Mouse (Mus musculus) T-cell, adult 2 months (primary cell): ENCODE data around the gene Bst1.

Source experiments
- DNase-seq: peaks from one replicate; pipeline ENCODE4 v3.0.0; 2022; ENCODE audit warnings: low spot score

Bst1 gene

DNA sequence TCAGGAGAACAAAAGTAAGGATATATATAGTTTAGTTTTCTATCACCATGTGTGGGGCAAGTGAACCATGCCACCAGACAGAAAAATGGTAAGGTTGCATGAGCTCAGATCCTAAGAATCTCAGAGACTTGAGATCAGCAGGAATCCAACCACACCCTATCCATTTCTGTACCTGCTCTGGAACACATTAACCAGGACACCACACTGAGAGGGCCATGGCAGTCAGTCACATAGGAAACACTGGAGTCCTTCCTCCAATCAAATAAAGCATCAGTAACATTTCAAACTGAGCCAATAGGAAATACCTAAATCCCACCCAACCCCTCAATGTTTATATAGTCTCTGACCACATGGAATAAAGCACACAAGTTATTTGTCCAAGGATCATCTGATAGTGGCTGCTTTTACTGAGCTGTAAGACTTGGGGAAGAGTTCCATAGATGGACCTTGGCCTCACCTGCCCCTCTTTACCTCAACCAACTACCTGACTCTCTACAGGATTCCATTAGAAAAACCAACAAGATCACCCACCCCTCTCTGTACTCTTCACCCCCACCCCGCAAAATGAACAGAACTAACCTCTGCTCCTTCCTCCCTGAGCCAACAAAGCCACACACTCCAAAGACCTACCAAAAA, 8.1 kb upstream of the Bst1 start:
- no peak for DNase-seq

DNA sequence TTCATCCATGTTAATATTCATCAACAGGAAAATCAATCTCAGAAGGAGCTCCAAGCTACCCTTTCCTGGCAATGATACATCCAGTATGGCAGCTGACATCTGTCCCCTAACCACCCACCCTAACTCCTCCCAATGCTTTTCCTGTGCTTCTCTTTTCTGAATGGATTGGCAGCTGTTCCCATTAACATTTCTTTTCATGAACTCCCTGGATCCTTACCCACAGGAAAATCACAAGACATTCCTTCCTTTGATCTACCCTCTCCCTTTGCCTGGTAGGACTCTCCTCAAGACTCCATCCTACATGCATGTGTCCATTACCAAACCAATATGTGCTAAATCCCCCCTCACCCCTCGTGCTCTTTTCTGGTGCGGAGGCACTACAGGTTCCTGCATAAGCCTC, 4.1 kb upstream of the Bst1 start:
- DNase-seq: no peak

DNA sequence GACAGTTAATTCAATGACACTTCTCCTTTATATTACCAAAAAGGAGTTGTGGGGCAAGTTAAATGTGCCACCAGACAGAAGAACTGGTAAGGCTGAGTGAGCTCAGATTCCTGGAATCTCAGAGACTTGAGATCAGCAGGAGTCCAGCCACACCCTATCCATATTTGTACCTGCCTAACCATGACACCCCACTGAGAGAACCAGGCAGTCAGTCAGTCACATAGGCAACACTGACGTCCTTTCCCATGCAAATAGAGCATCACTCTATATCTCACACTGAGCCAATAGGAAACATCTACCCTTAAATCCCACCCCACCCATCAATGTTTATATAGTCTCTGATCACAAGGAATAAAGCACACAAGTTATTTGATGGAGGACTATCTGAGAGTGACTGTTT, 2.9 kb upstream of the Bst1 start:
- DNase-seq: no peak

DNA sequence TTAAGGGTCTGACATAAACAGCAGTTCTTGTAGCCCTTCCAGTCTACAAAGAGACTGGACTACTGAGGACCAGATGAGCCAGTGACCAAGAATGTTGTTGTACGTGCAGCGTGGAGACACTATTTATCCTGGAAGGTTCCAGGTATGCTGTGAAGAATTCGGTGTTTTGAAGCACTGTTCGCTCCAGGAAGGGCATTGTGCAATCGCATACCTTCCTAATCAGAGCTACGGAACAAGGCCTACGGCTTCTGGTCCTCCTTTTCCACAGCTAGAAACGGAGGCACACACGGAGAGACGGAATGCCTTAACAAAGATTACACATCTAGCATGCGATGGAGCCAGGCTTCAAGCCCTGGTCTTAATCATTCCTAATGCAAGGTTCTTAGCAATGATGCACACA, 2.1 kb downstream of the Bst1 start:
- DNase-seq: no peak

- no peak for DNase-seq
These were observed 2.9 kb downstream of the Bst1 start, which contains the start of gene Fbxl5 for GRCm38 (mm10) chr5:43821538-43821937. Fbxl5 (minus strand) TSS chr5:43821638.

DNA sequence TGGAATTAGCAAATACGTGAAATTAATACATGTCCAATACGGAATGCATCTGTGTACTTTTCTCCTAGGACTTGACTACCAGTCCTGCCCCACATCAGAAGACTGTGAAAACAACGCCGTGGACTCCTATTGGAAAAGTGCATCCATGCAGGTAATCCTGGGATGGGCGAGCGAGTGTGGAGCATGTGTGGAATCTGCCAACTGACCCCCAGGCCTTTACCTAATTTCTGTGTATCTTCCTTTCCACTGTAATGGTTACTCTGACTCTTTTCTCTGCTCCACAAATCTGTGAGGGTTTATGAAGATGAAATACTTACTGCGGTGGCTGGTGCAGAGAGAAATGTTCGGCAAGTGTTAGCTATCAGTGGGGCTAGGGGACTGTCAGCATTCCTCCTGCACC, 3.5 kb downstream of the Bst1 start:
- DNase-seq: no peak

DNA sequence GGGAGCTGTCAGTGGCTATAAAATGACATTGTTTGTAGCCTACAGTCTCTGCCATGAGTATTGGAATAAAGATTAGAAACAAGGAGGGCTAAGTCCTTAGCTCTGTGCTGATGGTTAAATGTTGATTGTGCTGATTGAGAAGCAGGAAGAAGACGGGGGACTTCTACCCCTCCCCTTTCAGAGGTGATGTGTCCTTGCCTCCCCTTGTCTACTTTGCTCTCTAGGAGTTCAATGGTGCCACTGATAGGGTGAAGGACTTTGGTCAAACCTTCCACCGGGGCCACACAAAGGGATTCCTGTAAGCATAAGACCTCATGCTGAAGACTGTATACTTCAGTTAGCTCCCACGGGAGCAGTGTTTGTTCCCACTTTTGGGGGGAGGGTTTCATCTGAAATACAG, 4.1 kb downstream of the Bst1 start:
- no peak for DNase-seq

- peak; percentile 75 for DNase-seq
These were observed 5.9 kb downstream of the Bst1 start for GRCm38 (mm10) chr5:43824580-43824979.

DNA sequence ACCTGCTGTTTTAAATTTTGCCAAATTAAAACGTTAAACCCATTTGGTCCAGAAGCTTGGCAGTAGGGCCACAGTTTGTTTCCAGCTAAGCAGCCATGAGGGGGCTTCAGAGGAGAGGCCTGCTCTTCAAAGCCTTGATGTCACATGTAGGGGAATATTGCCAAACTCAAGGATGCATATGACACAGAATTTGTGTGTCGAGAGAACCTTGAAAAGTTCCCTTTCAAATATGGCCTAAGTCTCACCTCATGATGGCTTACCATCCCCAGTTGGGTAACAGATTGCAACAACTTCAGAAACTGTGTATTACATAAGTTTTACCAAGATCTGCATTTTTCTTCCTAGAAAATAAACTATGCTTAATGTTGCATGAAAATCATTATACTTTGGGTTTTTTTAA, 8.2 kb downstream of the Bst1 start:
- DNase-seq: no peak

- DNase-seq: no peak
These were observed 8.7 kb downstream of the Bst1 start for GRCm38 (mm10) chr5:43827366-43827765.

- no peak for DNase-seq
These were observed 17.9 kb downstream of the Bst1 start for GRCm38 (mm10) chr5:43836590-43836989.

- peak; percentile 27 for DNase-seq
These were observed 18.7 kb downstream of the Bst1 start for GRCm38 (mm10) chr5:43837372-43837771.

DNA sequence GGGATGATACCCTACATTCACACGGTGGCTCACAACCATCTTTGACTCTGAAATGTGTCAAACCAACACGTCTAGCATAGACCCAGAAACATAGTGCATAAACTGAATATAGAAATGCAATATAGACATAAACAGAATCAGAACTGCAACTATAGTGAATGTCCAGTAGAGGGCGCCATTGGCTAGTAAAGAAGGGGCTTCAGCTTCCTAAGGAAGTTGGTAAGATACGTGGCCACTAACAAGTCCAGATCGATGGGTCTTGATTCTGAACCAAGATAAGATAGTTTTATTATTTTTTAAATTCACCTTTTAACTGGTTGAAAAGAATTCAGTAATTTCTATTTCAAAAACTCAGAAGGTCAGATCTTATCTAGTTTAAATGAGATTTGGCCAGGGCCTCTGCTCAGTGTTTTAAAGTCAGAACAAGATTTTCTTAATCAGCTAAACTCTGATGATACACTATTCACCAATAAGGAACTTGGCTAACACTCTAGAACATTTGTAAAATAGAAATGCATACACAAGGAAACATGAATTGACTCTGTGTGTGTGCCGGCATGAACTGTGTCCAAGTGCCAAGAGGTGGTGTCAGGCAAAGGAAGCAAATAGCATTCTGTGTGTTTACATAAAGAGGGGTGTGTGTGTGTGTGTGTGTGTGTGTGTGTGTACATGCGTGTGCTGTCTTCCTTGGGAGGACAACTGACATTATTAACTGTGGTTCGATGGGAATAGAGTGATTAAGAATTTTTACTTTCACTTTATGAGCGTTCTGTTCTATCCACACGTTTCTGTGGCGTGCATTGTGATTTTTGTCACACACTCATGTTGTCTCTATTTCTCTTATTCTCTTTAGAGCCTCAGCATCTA, 22.7 kb downstream of the Bst1 start:
- peak; percentile 57 for DNase-seq

DNA sequence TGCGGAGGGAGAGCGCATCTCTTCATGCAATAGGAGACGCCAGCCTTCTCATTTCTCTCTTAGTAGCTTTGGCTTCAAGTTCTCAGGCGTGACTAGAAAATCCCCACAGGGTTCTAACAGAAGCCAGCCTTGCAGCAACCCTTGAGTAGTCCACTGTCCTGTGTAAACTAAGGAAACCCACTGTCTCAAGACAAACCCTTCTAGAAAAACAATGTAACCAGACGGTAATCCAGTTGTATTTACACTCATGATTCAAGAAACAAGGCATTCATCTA, 23.3 kb downstream of the Bst1 start:
- DNase-seq: no peak

GRCm38 (mm10) chr5:43842576-43843155, 24.0 kb downstream of the Bst1 start:
- no peak for DNase-seq

DNA sequence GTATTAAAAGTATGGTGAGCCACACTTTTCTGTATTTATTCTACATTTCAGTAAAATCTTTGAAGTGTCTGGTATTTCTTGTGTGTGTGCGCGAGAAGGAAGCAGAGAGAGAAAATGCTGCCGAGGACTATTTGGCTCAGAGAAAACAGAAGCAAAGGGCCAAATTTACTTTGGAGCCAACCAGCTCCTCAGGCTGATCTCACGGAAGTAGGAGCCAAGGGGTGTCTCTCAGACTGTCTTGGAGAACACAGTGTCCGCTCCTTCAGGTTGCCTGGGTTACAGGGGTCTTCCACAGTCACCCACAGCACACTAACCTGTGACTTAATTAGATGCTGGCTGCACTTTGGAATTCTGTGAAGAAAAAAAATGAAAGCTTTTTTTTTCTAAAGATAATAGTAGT, 26.4 kb downstream of the Bst1 start:
- no peak for DNase-seq

GRCm38 (mm10) chr5:43845646-43846045, 27.0 kb downstream of the Bst1 start:
- DNase-seq: no peak

DNA sequence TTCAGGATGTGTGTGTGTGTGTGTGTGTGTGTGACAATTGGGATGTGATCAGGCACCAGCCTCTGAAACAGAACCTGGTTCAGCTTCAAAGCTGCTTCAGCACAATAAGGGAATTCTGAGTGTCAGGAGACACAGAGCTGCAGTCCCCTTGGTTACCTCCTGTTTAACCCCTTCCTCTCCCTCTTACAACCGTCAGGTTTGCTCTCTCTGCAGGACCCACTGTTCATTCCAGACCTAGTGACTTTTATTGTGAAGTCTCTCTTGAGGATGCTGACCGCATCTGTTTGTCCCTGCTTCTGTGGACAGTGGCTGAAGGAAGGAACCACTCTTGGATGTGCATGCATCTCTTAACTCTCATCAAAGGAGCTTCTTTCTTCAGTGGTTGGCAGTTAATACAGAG, 27.5 kb downstream of the Bst1 start:
- DNase-seq: no peak

DNA sequence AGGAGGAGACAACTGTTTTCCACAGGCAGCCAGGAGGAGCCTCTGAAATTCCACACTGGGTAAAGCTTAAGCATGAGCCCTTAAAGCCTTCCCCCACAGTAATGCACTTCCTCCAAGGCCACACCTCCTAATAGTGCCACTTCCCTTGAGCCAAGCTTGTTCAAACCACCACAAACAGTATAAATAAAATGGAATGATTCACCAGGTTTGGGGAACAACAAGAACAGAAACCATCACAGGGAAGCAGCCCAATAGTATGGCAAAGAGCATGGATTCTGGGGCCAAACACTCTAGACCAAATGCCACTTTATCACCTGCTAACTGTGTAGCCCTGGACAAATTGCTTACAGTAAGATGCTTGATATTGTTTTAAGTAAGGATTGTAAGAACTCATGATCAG, 28.9 kb downstream of the Bst1 start:
- DNase-seq: no peak

- no peak for DNase-seq
These were observed 29.6 kb downstream of the Bst1 start for GRCm38 (mm10) chr5:43848275-43848674.

DNA sequence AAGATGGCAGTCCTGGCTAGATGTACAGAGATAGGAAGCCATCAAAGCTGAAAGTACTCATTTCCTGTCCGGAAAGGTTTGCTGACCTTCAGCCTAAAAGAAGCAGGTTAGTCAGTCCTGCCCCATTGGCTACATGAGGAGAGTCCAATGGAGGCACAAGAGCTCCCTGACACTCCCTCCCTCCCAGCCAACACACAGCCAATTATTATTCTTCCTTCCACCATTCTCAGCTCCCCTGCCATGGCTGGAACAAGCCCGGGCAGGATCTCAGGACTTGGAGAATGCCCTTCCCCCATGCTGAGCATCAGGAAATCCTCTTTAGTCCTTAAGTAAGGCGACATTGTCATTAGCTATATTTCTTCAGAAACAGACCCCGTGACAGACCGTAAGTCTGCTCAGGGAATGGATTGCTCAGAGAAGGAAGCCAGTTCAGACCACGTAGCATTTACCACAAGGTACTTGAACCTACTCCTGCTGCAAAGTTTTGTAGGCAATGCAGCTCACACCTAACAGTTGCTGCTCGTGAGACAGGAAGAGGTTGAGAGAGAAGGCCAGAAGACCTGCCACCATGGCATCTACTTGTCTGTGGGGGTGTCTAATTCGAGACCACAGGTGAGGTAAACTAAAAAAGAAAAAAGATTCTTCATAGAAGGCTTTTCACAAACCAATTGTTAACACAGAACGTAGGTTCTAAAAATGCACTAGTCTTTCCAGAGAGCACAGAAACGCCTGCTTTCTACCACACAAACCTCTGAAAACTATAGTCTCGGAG, 34.6 kb downstream of the Bst1 start:
- peak; percentile 23 for DNase-seq

DNA sequence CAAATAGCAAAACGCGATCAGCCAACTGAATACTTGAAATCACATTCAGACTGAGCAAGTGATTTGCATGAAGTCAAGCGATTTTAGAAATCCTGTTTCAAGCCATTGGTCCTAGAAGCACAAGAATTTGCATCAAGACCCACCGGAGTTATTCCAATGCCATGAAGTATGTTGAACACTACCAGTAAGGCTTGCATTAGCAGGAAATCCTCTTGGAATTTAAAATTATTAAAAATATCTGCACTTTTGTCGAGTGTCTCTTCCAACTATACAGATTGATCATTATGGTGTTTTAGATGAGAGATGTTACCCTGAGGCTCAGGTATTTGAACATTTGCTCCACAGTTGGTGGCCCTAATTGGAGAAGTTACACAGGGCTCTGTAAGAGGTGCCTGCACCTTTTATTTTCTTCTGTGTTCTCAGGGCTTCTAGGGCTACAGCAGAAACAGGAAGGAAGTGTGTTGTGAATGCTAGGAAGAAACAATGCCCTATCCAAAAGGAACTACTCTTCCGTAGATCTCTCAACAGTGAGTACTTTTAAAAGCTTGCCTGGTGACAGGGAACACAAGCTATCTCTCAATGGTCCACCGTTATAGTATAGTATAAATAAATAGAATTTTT, 35.3 kb downstream of the Bst1 start:
- DNase-seq: no peak
